Mouse (Mus musculus) stomach, postnatal 0 days (tissue): ENCODE results near the gene Gramd4. TPM values are rescaled to one million over a fixed set of nuclear protein-coding genes. Genes with fewer than 3 reads are reported as not detected.
A peak's percentile ranks its signal among the peaks of the same experiment; 100 is the strongest.

Experiments used
- ATAC-seq: fragments of 200-750 bp; cut with Nextera tagmentation; 2 replicates; pipeline ENCODE4 v1.8.0; 2017; ENCODE audit not compliant: low FRiP score, low TSS enrichment
- DNase-seq: peaks from one replicate; pipeline ENCODE4 v3.0.0-alpha.2; 2016; ENCODE audit warnings: low spot score
- H3K27ac ChIP-seq: fragments of 300-500 bp; sonication (generic); replicated peaks from 2 replicates; pipeline ENCODE4 v1.5.1; 2014; ENCODE audit warnings: mild to moderate bottlenecking, control low read depth
- H3K27me3 ChIP-seq: fragments of 300-500 bp; sonication (generic); 2 replicates; pipeline ENCODE4 v1.6.1; 2014; ENCODE audit warnings: low read length; ENCODE audit not compliant: control insufficient read depth, insufficient read depth
- H3K36me3 ChIP-seq: fragments of 300-500 bp; sonication (generic); 2 replicates; pipeline ENCODE4 v1.6.1; 2014; ENCODE audit warnings: low read length, mixed read lengths; ENCODE audit not compliant: control insufficient read depth, insufficient read depth
- H3K4me1 ChIP-seq: fragments of 300-500 bp; sonication (generic); replicated peaks from 2 replicates; pipeline ENCODE4 v1.6.1; 2014; ENCODE audit warnings: antibody characterized with exemption; ENCODE audit not compliant: control insufficient read depth, insufficient read depth
- H3K4me2 ChIP-seq: fragments of 300-500 bp; sonication (generic); replicated peaks from 2 replicates; pipeline ENCODE4 v1.6.1; 2014; ENCODE audit warnings: low read depth, mild to moderate bottlenecking, control low read depth, moderate library complexity
- H3K4me3 ChIP-seq: fragments of 300-500 bp; sonication (generic); 2 replicates; pipeline ENCODE4 v1.5.1; 2014; ENCODE audit warnings: low read depth, low read length, control low read depth
- H3K9ac ChIP-seq: fragments of 300-500 bp; sonication (generic); 2 replicates; pipeline ENCODE4 v1.6.1; 2014; ENCODE audit warnings: mild to moderate bottlenecking, low read length, control low read depth, mixed read lengths
- H3K9me3 ChIP-seq: fragments of 300-500 bp; sonication (generic); 2 replicates; pipeline ENCODE4 v1.6.1; 2016; ENCODE audit warnings: low read length; ENCODE audit not compliant: control insufficient read depth
- CTCF ChIP-seq: IDR thresholded peaks from 2 replicates; pipeline ENCODE4 v1.5.1; 2016; ENCODE audit warnings: antibody characterized with exemption, low read depth, mild to moderate bottlenecking, moderate library complexity
- EP300 ChIP-seq: optimal IDR thresholded peaks from 2 replicates; pipeline ENCODE3; 2016; ENCODE audit warnings: antibody characterized with exemption
- WGBS: fragments of 180-500 bp; shearing (Covaris S2); extraction: QIAGEN DNeasy Blood & Tissue Kit; methylation state at CpG from one replicate; pipeline ENCODE4 v1.1.7; 2014; 5-methylcytosine and 5-hydroxymethylcytosine counted together
- polyA plus RNA-seq: library from polyadenylated mRNA; unstranded; fragments of >200 nt; fragmentation: Nextera tagmentation; extraction: Ambion mirVana; gene quantifications from 2 replicates; pipeline ENCODE4 v1.2.1, GENCODE M21; 2015

Gramd4 gene
- polyA plus RNA-seq, 1 experiment from 2014 or later, result 11.1 TPM

DNA sequence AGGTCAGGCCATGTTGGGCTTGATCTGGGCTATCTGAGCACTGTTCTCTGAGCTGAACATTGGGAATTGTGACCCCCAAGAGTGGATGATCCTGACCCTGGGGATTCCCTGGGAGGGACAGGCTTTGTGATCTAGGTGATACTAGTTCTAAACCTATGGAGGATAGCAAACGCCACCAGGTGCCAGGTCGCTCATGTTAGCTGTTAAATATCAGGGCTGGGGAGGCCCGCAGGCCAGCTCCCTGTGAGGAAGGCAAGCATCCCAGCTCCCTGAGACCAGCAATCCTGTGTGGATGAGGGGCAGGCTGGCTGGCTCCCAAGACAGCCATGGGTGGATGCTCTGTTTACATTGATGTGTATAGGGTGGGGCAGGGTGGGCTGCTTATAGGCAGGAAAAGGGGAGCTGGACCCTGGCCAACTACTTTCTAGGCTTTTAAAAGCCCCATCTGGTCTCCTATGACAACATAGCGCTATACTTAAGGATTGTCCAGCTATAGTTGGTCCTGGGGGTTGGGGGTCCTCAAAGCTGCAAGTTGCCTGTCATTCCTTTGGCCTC is 10.5 kb downstream of the Gramd4 start:
- no peak for DNase-seq
- no peaks in the 10 kb centered on the region for H3K27me3 ChIP-seq
- WGBS, result 60% methylated on average over 4 of the region's 4 CpGs
- H3K27ac ChIP-seq, result peak overlapping the region; percentile 74
- no peak overlapping the region for H3K4me2 ChIP-seq
- no peak overlapping the region for H3K4me3 ChIP-seq
- peak; percentile 11; the same call in 1 of the 2 replicates for ATAC-seq
- 0 out of 2 replicates have a peak overlapping the region, but pooled peaks have one; percentile 18 for H3K9ac ChIP-seq
- no peak for TF ChIP-seq EP300
- no peak for TF ChIP-seq CTCF
- no peaks in the 10 kb centered on the region for H3K36me3 ChIP-seq
- no peaks in the 10 kb centered on the region for H3K9me3 ChIP-seq
- H3K4me1 ChIP-seq, result peaks cover 9% of the 10 kb centered on the region

DNA sequence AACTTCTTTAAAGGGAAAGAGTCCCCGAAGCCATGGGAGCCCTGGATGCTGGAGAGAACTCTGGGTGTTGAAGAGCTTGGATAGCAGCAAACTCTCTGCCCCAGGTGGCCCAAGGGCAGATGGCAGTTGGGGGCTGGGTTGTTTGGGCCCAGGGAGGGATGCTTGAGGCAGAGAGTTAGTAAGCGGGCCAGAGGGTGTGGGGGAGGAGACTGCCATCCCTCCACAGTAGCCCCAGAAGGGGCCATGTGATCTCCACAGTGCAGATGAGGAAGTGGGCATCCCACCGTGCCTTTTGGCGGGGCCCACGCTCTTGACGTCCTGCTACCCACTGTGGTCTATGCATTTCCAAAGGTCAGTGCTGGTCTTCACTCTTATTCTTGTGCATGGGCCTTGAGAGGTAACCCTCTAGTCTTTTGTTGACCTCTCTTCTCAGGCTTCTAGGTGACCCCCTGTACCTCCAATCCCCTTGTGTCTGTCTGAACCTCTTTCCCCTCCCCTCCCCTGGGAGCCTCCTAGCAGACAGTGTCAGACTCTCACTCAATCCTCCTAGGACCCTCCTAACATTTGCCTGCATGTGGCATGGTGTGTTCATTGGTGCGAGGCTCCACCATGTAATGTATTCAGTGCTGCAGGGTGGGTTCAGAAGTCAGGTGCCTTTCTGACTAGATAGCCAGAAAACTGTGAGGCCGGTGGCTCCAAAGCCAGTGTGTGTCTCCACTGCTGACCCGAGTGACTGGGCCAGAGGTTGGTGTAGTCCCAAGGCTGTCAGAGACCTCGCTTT is 11.7 kb downstream of the Gramd4 start:
- no peak for ATAC-seq

DNA sequence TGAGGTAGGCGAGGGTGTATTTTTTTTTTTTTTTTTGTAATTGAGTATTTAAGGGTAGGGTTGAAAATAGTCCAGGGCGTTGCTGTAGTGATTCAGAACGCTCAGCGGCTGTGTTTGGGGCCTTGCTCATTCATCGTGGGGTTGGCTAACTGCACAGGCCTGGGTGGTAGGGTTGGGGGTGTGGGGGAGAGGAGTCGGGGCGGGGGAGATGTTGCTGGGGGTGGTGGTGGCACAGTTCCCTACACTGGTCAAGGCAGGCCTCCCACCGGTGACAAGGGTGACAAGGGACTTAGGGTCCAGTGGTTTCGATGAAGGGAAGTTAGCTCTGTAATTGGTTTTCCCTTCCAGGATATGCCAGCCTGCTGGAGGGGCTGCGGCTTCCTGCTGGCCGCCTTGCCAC is 12.9 kb downstream of the Gramd4 start:
- Histone ChIP-seq H3K36me3 (no peaks in the 10 kb centered on the region), H3K4me1 (peaks cover 9% of the 10 kb centered on the region), H3K9ac (no peak overlapping the region), H3K4me2 (no peak overlapping the region), H3K27ac (no peak overlapping the region; the same call in 1 of the 2 replicates), H3K9me3 (no peaks in the 10 kb centered on the region), H3K27me3 (no peaks in the 10 kb centered on the region), H3K4me3 (no peak overlapping the region)
- 57% methylated on average over 11 of the region's 11 CpGs for WGBS
- no peak for TF ChIP-seq EP300
- no peak for TF ChIP-seq CTCF
- no peak for ATAC-seq
- no peak for DNase-seq

More for the DNA sequence above, 11.7 kb downstream of the Gramd4 start:
- TF ChIP-seq CTCF (no peak), EP300 (no peak)
- Histone ChIP-seq H3K4me2 (no peak overlapping the region), H3K9me3 (no peaks in the 10 kb centered on the region), H3K4me3 (no peak overlapping the region), H3K27me3 (no peaks in the 10 kb centered on the region), H3K9ac (no peak overlapping the region), H3K4me1 (peaks cover 9% of the 10 kb centered on the region), H3K27ac (no peak overlapping the region), H3K36me3 (no peaks in the 10 kb centered on the region)
- 83% methylated on average over 10 of the region's 10 CpGs for WGBS
- DNase-seq, result no peak

DNA sequence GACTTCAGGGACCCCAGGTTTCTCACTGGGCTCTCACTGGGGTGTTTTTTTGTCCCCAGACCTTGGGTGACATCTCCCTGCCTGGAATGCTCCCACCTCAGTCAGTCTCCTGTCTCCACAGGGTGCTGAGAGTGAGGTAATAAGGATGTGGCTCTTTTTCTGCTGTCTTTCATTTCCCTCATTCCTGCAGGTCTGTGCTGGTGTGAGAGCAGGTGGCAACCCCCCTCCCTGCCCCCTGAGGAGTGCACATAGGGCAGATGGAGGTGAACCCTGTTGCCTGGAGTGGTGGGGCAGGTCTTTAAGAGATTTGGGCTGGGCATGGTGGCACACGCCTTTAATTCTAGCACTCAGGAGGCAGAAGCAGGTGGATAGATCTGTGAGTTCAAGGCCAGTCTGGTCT is 13.7 kb downstream of the Gramd4 start:
- no peak overlapping the region for H3K27ac ChIP-seq
- no peaks in the 10 kb centered on the region for H3K27me3 ChIP-seq
- H3K4me3 ChIP-seq, result no peak overlapping the region
- H3K9ac ChIP-seq, result no peak overlapping the region
- peaks cover 9% of the 10 kb centered on the region for H3K4me1 ChIP-seq
- 48% methylated on average over 1 of the region's 1 CpGs for WGBS
- ATAC-seq (no peak), DNase-seq (no peak)
- no peaks in the 10 kb centered on the region for H3K36me3 ChIP-seq
- H3K4me2 ChIP-seq, result no peak overlapping the region
- no peaks in the 10 kb centered on the region for H3K9me3 ChIP-seq
- TF ChIP-seq CTCF (no peak), EP300 (no peak)

DNA sequence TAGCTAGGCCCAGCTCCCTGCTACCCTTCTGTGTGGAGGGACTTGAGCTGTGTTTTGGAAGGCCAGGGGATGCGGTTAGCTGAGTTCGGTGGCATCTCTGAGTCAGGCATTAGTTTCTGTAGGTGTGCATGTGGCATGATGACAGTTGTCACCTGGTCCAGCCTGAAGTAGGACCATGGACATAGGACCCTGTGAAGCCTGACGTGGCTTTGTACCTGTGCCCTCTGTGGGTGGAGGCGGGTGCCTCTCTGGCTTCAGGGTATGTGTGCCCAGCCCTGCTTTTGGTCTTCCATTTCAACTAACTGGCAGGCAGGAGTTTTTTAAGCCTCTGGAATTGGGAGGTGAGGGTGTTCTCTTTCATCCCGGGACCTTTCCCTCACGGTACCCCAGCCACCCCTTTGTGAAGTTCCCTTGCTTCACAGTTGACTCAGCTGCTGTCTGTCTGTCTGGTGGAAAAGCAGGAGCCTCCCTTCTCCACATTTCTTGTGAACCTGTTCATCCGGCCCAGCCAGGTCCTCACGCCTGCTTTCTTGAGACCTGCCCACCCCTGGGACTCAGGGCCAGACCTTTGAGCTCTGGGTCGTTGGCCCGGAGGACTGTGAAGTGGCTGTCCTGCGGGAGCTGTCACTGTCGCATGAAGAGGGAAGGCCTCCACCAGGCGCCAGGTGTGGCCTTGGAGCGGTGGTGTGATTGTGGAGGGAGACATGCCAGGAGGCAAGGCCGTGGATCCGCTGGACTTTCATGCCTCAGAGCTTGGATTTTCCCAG is 16.9 kb downstream of the Gramd4 start:
- ATAC-seq (peak; percentile 56), DNase-seq (peak; percentile 79)
- no peak for TF ChIP-seq CTCF
- TF ChIP-seq EP300, result no peak
- Histone ChIP-seq H3K27ac (peak overlapping the region; percentile 70; the same call in 1 of the 2 replicates), H3K4me1 (no peaks in the 10 kb centered on the region), H3K9ac (no peak overlapping the region), H3K27me3 (no peaks in the 10 kb centered on the region), H3K9me3 (no peaks in the 10 kb centered on the region), H3K36me3 (no peaks in the 10 kb centered on the region), H3K4me3 (peak overlapping the region; percentile 6; the same call in 1 of the 2 replicates), H3K4me2 (no peak overlapping the region)
- 56% methylated on average over 16 of the region's 16 CpGs for WGBS
